Mouse (Mus musculus): Measurements from ENCODE around the gene Ppm1l. TPM values are rescaled to one million over a fixed set of nuclear protein-coding genes. Genes with fewer than 3 reads are reported as not detected.

Gene Ppm1l
- total RNA-seq, 2 experiments from 2014 or later, result 0.58 to 0.77 TPM

GRCm38 (mm10) chr3:69578791-69579190, 262.1 kb downstream of the Ppm1l start:
- no peak for ATAC-seq (ENCODE audit: poor library complexity, severe bottlenecking)

- ATAC-seq (ENCODE audit: poor library complexity, severe bottlenecking), result no peak
Observed at GRCm38 (mm10) chr3:69583798-69584197, 267.1 kb downstream of the Ppm1l start.

- ATAC-seq (ENCODE audit: poor library complexity, severe bottlenecking), result no peak
Observed at GRCm38 (mm10) chr3:69588101-69588760, 271.6 kb downstream of the Ppm1l start.

- ATAC-seq (ENCODE audit: poor library complexity, severe bottlenecking), result no peak
Observed at GRCm38 (mm10) chr3:69593426-69593825, 276.8 kb downstream of the Ppm1l start.

GRCm38 (mm10) chr3:69594071-69594470, 277.4 kb downstream of the Ppm1l start:
- no peak for ATAC-seq (ENCODE audit: poor library complexity, severe bottlenecking)

- no peak for ATAC-seq (ENCODE audit: poor library complexity, severe bottlenecking)
Observed at GRCm38 (mm10) chr3:69596116-69596515, 279.5 kb downstream of the Ppm1l start.

GRCm38 (mm10) chr3:69597211-69597610, 280.6 kb downstream of the Ppm1l start:
- ATAC-seq (ENCODE audit: poor library complexity, severe bottlenecking), result no peak

GRCm38 (mm10) chr3:69597816-69598215, 281.2 kb downstream of the Ppm1l start:
- ATAC-seq (ENCODE audit: poor library complexity, severe bottlenecking), result no peak

GRCm38 (mm10) chr3:69598261-69599165, 281.9 kb downstream of the Ppm1l start, which contains the start of gene B3galnt1:
Gene B3galnt1, minus strand, starts transcription at chr3:69598960.
- ATAC-seq (ENCODE audit: poor library complexity, severe bottlenecking), result peak; percentile 86

GRCm38 (mm10) chr3:69599166-69599500, 282.5 kb downstream of the Ppm1l start:
- ATAC-seq (ENCODE audit: poor library complexity, severe bottlenecking), result peak; percentile 28; the same call in 1 of the 2 replicates

GRCm38 (mm10) chr3:69606923-69607322, 290.3 kb downstream of the Ppm1l start:
- no peak for ATAC-seq (ENCODE audit: poor library complexity, severe bottlenecking)

GRCm38 (mm10) chr3:69607468-69607867, 290.8 kb downstream of the Ppm1l start:
- ATAC-seq (ENCODE audit: poor library complexity, severe bottlenecking), result no peak

- no peak for ATAC-seq (ENCODE audit: poor library complexity, severe bottlenecking)
Observed at GRCm38 (mm10) chr3:69607909-69608308, 291.2 kb downstream of the Ppm1l start.

Other genes starting within 250 kb of the Ppm1l start
- gene Kpna4, start 189.7 kb upstream of the Ppm1l start, total RNA-seq (2015), result 65.3 and 67.4 TPM in 2 replicates
- 49.2 and 50.2 TPM in 2 replicates for gene Kpna4, start 189.7 kb upstream of the Ppm1l start, total RNA-seq (2017)
- gene Arl14, start 94.4 kb upstream of the Ppm1l start, total RNA-seq (2015), result 0.41 TPM in 1 of 2 replicates, not detected in the other
- gene Arl14, start 94.4 kb upstream of the Ppm1l start, total RNA-seq (2017), result not detected in 2 replicates

Data from megakaryocyte, adult 5-6 weeks (primary cell).